Mouse (Mus musculus) kidney, embryonic 15.5 days (tissue): ENCODE data around the gene Cdkal1. TPM values are rescaled to one million over a fixed set of nuclear protein-coding genes. Genes with fewer than 3 reads are reported as not detected.

Source experiments
- ATAC-seq: fragments of 200-750 bp; cut with Nextera tagmentation; replicated peaks from 2 replicates; pipeline ENCODE4 v1.8.0; 2017; ENCODE audit warnings: moderate TSS enrichment; ENCODE audit not compliant: low FRiP score
- H3K27ac ChIP-seq: fragments of 300-500 bp; sonication (generic); 2 replicates; pipeline ENCODE4 v1.5.1; 2015; ENCODE audit warnings: mild to moderate bottlenecking, inconsistent platforms
- H3K27me3 ChIP-seq: fragments of 300-500 bp; sonication (generic); 2 replicates; pipeline ENCODE4 v1.6.1; 2015; ENCODE audit warnings: inconsistent platforms
- H3K36me3 ChIP-seq: fragments of 300-500 bp; sonication (generic); 2 replicates; pipeline ENCODE4 v1.6.1; 2015; ENCODE audit warnings: inconsistent platforms
- H3K4me1 ChIP-seq: fragments of 300-500 bp; sonication (generic); 2 replicates; pipeline ENCODE4 v1.6.1; 2015; ENCODE audit warnings: inconsistent platforms
- H3K4me2 ChIP-seq: fragments of 300-500 bp; sonication (generic); 2 replicates; pipeline ENCODE4 v1.6.1; 2015; ENCODE audit warnings: moderate library complexity, mild to moderate bottlenecking, inconsistent platforms
- H3K4me3 ChIP-seq: fragments of 300-500 bp; sonication (generic); replicated peaks from 2 replicates; pipeline ENCODE4 v1.5.1; 2015; ENCODE audit warnings: mild to moderate bottlenecking, inconsistent platforms
- H3K9ac ChIP-seq: fragments of 300-500 bp; sonication (generic); 2 replicates; pipeline ENCODE4 v1.6.1; 2015; ENCODE audit warnings: mild to moderate bottlenecking, inconsistent platforms
- H3K9me3 ChIP-seq: fragments of 300-500 bp; sonication (generic); replicated peaks from 2 replicates; pipeline ENCODE4 v1.6.1; 2016; ENCODE audit warnings: inconsistent platforms
- WGBS: fragments of 180-500 bp; shearing (Covaris S2); methylation state at CpG from one replicate; pipeline ENCODE4 v1.1.7; 2015; ENCODE audit warnings: mixed read lengths; 5-methylcytosine and 5-hydroxymethylcytosine counted together
- polyA plus RNA-seq: library from polyadenylated mRNA; unstranded; fragments of >200 nt; fragmentation: Nextera tagmentation; extraction: Ambion mirVana; gene quantifications from 2 replicates; pipeline ENCODE4 v1.2.1, GENCODE M21; 2015

Gene Cdkal1
- polyA plus RNA-seq, 1 experiment from 2014 or later, result 33.5 TPM

- no peaks in the 10 kb centered on the region for H3K36me3 ChIP-seq
- 0 out of 2 replicates have a peak, but pooled peaks cover 4% of the 10 kb centered on the region for H3K4me1 ChIP-seq
- 70% methylated on average over 3 of the region's 3 CpGs for WGBS
- no peak for ATAC-seq
- H3K9ac ChIP-seq, result no peak overlapping the region
- 0 out of 2 replicates have a peak overlapping the region, but pooled peaks have one; percentile 9 for H3K27ac ChIP-seq
- no peak overlapping the region for H3K4me3 ChIP-seq
- no peaks in the 10 kb centered on the region for H3K27me3 ChIP-seq
- H3K4me2 ChIP-seq, result no peak overlapping the region
- H3K9me3 ChIP-seq, result no peaks in the 10 kb centered on the region
Measured at GRCm38 (mm10) chr13:29756052-29756451, 99.4 kb downstream of the Cdkal1 start.

- no peaks in the 10 kb centered on the region for H3K27me3 ChIP-seq
- no peaks in the 10 kb centered on the region for H3K36me3 ChIP-seq
- no peak overlapping the region for H3K4me3 ChIP-seq
- no peak for ATAC-seq
- H3K9me3 ChIP-seq, result no peaks in the 10 kb centered on the region
- H3K27ac ChIP-seq, result no peak overlapping the region
- no peak overlapping the region for H3K9ac ChIP-seq
- 0 out of 2 replicates have a peak, but pooled peaks cover 4% of the 10 kb centered on the region for H3K4me1 ChIP-seq
- H3K4me2 ChIP-seq, result no peak overlapping the region
- 87% methylated on average over 3 of the region's 3 CpGs for WGBS
Measured at GRCm38 (mm10) chr13:29753254-29753653, 102.2 kb downstream of the Cdkal1 start.

- H3K4me2 ChIP-seq, result no peak overlapping the region
- no peak for ATAC-seq
- 91% methylated on average over 6 of the region's 6 CpGs for WGBS
- no peaks in the 10 kb centered on the region for H3K27me3 ChIP-seq
- no peaks in the 10 kb centered on the region for H3K36me3 ChIP-seq
- H3K4me1 ChIP-seq, result 0 out of 2 replicates have a peak, but pooled peaks cover 3% of the 10 kb centered on the region
- H3K27ac ChIP-seq, result no peak overlapping the region
- H3K9me3 ChIP-seq, result no peaks in the 10 kb centered on the region
- H3K9ac ChIP-seq, result no peak overlapping the region
- H3K4me3 ChIP-seq, result no peak overlapping the region
Measured at GRCm38 (mm10) chr13:29752061-29752460, 103.4 kb downstream of the Cdkal1 start.

GRCm38 (mm10) chr13:29751201-29751600 lies 104.3 kb downstream of the Cdkal1 start:
- 96% methylated on average over 5 of the region's 5 CpGs for WGBS
- H3K27ac ChIP-seq, result no peak overlapping the region
- no peaks in the 10 kb centered on the region for H3K36me3 ChIP-seq
- H3K9ac ChIP-seq, result no peak overlapping the region
- no peak for ATAC-seq
- peaks cover 6% of the 10 kb centered on the region; the same call in 1 of the 2 replicates for H3K4me1 ChIP-seq
- no peak overlapping the region for H3K4me2 ChIP-seq
- no peaks in the 10 kb centered on the region for H3K27me3 ChIP-seq
- H3K4me3 ChIP-seq, result no peak overlapping the region
- no peaks in the 10 kb centered on the region for H3K9me3 ChIP-seq

- peaks cover 11% of the 10 kb centered on the region for H3K4me1 ChIP-seq
- no peaks in the 10 kb centered on the region for H3K36me3 ChIP-seq
- H3K27me3 ChIP-seq, result no peaks in the 10 kb centered on the region
- H3K9ac ChIP-seq, result no peak overlapping the region
- no peak overlapping the region for H3K27ac ChIP-seq
- H3K4me2 ChIP-seq, result no peak overlapping the region
- WGBS, result 75% methylated on average over 3 of the region's 3 CpGs
- no peak overlapping the region for H3K4me3 ChIP-seq
- ATAC-seq, result no peak
- H3K9me3 ChIP-seq, result no peaks in the 10 kb centered on the region
Measured at GRCm38 (mm10) chr13:29747347-29747647, 108.2 kb downstream of the Cdkal1 start.

DNA sequence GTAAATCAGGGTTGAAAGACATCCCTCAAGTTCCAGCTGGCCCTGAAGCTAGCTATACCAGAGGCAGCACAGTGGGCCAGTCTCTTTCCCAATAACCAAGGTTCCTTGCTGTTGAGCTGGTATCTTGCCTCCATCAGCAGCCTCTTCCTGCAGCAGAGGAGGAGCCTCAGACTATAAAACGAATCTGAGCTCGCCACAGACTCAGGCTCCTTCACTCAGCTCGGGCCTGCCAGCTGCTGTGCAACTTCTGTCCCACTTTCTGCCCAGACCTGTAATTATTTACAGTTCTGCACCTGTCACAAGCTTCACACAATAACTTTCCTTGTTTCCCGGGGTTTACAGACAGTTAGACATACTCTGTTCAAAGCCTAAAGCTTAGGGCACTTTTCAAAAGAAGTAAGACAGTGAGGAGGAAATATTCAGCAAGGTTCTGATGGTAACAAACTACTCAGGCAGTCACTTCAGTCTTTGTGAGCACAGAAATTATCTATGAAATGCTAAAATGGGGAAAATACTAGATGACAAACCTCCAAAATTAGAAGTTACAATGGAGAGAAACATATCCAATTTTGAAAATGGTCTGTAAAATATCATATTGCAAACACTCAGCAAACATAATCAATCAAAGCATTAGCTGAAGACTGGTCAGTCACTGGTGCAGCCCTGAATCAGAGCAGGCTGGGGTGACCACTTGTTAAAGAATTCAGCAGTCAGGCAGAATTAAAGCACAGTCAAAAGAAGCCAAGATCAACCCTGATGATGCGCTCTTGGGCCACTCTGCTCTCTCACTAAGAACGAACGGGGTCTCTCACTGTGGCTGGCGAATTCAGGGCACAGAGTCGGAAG lies 108.8 kb downstream of the Cdkal1 start:
- Histone ChIP-seq H3K9me3 (no peaks in the 10 kb centered on the region), H3K9ac (no peak overlapping the region), H3K27ac (peak overlapping the region; percentile 59), H3K4me1 (peaks cover 11% of the 10 kb centered on the region), H3K4me2 (no peak overlapping the region), H3K36me3 (no peaks in the 10 kb centered on the region), H3K4me3 (no peak overlapping the region), H3K27me3 (no peaks in the 10 kb centered on the region)
- WGBS, result 62% methylated on average over 9 of the region's 9 CpGs
- no peak for ATAC-seq

DNA sequence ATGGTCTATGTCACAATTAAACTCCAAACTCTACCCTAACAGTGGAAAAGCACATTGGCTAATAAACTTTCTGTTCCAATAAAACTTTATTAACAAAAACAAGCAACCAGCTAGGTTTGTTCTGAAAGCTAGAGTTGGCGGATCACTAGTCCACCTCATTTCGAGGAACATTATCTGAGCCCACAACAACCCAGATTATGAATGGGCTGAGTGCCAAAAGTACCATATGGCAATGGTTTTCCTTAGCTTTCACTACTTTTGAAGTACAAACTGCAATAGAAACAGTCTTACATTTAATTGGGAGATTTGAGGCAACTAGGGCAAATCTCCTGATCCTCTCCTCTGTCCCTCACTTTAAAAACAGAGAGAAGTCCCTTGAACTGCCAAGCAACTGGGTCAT lies 110.4 kb downstream of the Cdkal1 start:
- H3K4me2 ChIP-seq, result no peak overlapping the region
- no peaks in the 10 kb centered on the region for H3K9me3 ChIP-seq
- H3K27ac ChIP-seq, result no peak overlapping the region
- peaks cover 11% of the 10 kb centered on the region for H3K4me1 ChIP-seq
- no peak for ATAC-seq
- no peak overlapping the region for H3K9ac ChIP-seq
- no peak overlapping the region for H3K4me3 ChIP-seq
- H3K27me3 ChIP-seq, result no peaks in the 10 kb centered on the region
- H3K36me3 ChIP-seq, result no peaks in the 10 kb centered on the region
- 79% methylated on average over 2 of the region's 2 CpGs for WGBS

DNA sequence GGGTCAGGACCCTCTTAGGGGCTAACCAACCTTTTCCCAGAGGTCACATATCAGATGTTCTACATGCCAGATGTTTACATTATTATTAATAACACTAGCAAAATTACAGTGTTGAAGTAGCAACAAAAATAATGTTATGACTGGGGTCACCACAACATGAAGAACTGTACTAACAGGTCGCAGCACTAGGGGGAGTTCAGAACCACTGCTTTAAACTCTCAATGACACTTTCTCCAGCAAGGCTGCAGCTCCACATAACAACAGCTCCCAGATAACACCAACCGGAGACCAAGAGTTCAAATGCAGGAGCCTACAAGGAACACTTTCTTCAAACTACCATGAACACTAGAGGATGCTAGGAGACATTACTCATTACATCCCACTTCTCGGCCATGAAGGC lies 111.3 kb downstream of the Cdkal1 start:
- no peak overlapping the region for H3K27ac ChIP-seq

GRCm38 (mm10) chr13:29743761-29744160 lies 111.7 kb downstream of the Cdkal1 start:
- Histone ChIP-seq H3K36me3 (no peaks in the 10 kb centered on the region), H3K9me3 (no peaks in the 10 kb centered on the region), H3K4me1 (peaks cover 11% of the 10 kb centered on the region), H3K4me2 (no peak overlapping the region), H3K27ac (no peak overlapping the region), H3K9ac (no peak overlapping the region), H3K4me3 (no peak overlapping the region), H3K27me3 (no peaks in the 10 kb centered on the region)
- no peak for ATAC-seq
- WGBS, result 66% methylated on average over 4 of the region's 4 CpGs

More for the DNA sequence above, 111.3 kb downstream of the Cdkal1 start:
- Histone ChIP-seq H3K9me3 (no peaks in the 10 kb centered on the region), H3K4me1 (peaks cover 11% of the 10 kb centered on the region), H3K36me3 (no peaks in the 10 kb centered on the region), H3K4me2 (no peak overlapping the region), H3K4me3 (no peak overlapping the region), H3K27me3 (no peaks in the 10 kb centered on the region), H3K9ac (no peak overlapping the region)
- no peak for ATAC-seq
- WGBS, result 80% methylated on average over 3 of the region's 3 CpGs

GRCm38 (mm10) chr13:29737675-29738461 lies 117.6 kb downstream of the Cdkal1 start:
- Histone ChIP-seq H3K27ac (no peak overlapping the region), H3K9me3 (no peaks in the 10 kb centered on the region), H3K9ac (no peak overlapping the region), H3K4me2 (no peak overlapping the region), H3K27me3 (no peaks in the 10 kb centered on the region), H3K36me3 (no peaks in the 10 kb centered on the region), H3K4me1 (no peaks in the 10 kb centered on the region), H3K4me3 (no peak overlapping the region)
- 75% methylated on average over 5 of the region's 5 CpGs for WGBS
- no peak for ATAC-seq

- Histone ChIP-seq H3K4me2 (no peak overlapping the region), H3K27ac (no peak overlapping the region), H3K9me3 (no peaks in the 10 kb centered on the region), H3K4me3 (no peak overlapping the region), H3K36me3 (no peaks in the 10 kb centered on the region), H3K27me3 (no peaks in the 10 kb centered on the region), H3K9ac (no peak overlapping the region), H3K4me1 (no peaks in the 10 kb centered on the region)
- ATAC-seq, result no peak
Measured at GRCm38 (mm10) chr13:29734496-29734895, 121.0 kb downstream of the Cdkal1 start.

DNA sequence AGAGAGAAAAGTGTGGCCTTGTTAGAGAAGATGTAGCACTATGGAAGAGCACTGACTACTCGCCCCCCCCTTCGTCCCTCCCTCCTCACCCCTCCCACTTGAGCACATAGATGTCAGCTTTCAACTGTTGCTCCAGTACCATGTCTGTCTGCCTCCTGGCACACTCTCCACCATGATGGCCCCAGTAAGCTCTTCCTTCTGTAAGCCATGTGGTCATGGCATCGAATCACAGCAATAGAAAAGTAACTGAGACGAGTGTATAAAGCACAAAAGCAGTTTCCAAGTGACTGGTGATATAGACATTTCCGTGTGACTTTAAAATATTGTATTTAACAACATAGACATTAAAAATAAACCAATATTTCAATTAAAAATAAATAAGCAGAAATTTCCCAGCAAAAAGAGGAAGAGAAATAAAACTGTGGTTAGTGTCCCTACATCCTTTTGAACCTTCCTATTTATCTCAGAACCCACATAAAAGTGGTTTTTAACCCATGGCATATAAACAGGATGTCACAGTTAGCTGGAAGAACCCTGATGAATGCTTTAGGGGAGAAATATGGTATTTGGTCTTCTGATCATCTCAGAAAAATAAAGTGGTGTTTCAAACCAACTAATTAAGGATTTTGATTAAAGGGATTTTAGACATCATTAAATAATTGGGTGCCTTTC lies 129.2 kb downstream of the Cdkal1 start:
- no peaks in the 10 kb centered on the region for H3K27me3 ChIP-seq
- H3K36me3 ChIP-seq, result no peaks in the 10 kb centered on the region
- H3K4me3 ChIP-seq, result no peak overlapping the region
- 93% methylated on average over 5 of the region's 5 CpGs for WGBS
- H3K9me3 ChIP-seq, result no peaks in the 10 kb centered on the region
- H3K4me2 ChIP-seq, result no peak overlapping the region
- H3K27ac ChIP-seq, result no peak overlapping the region
- ATAC-seq, result no peak
- no peak overlapping the region for H3K9ac ChIP-seq
- H3K4me1 ChIP-seq, result no peaks in the 10 kb centered on the region
